Mouse (Mus musculus) T-cell, adult 2 months (primary cell): ENCODE data around the gene Uqcc2.

Experiments
- DNase-seq: peaks from one replicate; pipeline ENCODE4 v3.0.0; 2022; ENCODE audit warnings: low spot score

The Uqcc2 gene

GRCm38 (mm10) chr17:27154881-27155280 lies 21.2 kb upstream of the Uqcc2 start:
- DNase-seq, result no peak

- no peak for DNase-seq
These were observed 20.5 kb upstream of the Uqcc2 start for GRCm38 (mm10) chr17:27154256-27154655.

GRCm38 (mm10) chr17:27153773-27154193 lies 20.1 kb upstream of the Uqcc2 start:
- no peak for DNase-seq

GRCm38 (mm10) chr17:27152976-27153723 lies 19.4 kb upstream of the Uqcc2 start:
- DNase-seq, result no peak

DNA sequence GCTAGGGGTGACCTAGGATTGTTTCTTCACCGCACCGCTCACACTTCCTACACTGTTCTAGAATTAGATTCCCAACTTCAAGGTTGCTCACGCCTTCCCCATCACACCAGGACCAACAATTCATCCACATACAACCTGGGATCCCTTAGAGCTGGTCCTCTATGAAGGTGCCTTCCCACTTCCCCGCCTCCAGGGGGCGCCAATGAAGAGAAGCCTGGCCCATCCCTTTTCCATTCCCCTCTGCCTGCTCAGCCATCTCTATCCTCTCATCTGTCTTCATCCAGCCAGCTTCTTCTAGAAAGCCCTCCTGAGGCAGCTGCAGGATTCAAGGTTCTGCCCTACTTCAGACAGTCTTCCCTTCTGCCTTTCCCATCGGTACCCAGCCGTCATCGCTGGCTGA lies 17.7 kb upstream of the Uqcc2 start:
- DNase-seq, result peak; percentile 16

GRCm38 (mm10) chr17:27150871-27151270 lies 17.2 kb upstream of the Uqcc2 start:
- DNase-seq, result no peak

DNA sequence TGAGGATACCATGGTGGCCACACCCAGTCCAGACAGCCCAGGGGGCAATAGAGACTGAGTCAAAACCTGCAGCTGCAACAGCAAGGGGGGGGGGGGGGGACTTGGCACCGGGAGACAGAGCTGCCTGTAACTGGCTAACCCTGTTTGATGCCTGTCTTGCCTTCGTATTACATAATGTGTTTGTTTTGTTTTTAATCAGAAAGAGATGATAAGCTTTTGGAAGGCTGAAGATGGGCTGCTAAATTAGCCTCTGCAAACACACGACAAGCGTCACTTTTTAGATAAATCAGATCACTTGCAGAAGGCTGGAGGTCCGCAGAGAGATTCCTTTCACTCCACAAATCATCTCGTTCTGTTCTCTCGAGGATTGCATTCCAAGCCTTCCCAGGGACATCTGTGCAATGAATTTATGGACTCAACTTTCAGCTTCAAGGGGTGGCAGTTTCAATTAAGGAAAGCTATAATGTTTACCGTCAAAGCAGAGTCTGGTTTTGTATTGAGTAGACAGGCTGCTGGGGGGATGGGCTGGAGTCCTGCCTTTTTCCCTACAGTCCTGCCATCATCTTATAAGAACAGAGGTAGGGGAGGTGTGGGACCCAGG lies 12.7 kb upstream of the Uqcc2 start:
- no peak for DNase-seq

DNA sequence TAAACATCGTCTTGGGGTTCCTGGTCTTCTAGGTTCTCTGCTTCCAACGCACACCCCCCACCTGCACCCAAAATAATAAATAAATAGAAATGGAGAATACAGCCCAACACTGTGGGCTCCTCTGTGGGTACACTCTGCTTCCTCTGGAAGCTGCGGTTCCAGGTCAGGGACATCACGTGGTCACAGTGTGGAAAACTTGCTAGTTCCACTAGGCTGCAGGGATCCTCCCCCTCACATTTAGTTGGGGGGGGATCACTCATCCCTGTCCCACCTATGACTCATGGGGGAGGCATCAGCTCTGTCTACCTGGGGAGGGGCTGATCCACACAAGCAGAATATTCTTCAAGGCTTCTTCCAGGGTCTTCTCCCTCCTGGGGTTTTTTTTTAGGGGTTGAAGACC lies 10.4 kb upstream of the Uqcc2 start:
- no peak for DNase-seq

DNA sequence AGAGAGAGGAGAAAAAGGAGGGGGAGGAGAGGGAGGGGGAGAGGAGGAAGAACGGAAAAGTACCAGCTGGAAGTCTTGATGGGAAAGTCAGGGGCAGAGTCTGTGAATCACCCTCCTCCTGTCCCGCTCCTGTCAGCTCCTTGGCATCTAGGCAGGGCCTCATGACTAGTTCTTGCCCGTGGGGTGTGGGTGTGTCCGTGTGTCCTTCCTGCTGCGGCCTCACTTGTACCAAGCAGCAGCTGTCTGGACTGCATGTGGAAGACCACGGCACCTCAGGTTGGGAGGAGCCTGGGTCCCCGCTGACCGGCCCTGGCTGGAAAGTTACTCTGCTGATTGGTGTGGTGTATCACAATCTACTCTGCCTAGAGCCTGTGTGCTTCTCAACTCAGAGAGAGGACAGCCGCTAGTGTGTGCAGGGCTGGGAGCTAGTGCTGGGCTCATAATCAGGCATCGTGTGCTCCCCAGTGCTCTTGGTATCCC lies 8.3 kb upstream of the Uqcc2 start:
- no peak for DNase-seq

DNA sequence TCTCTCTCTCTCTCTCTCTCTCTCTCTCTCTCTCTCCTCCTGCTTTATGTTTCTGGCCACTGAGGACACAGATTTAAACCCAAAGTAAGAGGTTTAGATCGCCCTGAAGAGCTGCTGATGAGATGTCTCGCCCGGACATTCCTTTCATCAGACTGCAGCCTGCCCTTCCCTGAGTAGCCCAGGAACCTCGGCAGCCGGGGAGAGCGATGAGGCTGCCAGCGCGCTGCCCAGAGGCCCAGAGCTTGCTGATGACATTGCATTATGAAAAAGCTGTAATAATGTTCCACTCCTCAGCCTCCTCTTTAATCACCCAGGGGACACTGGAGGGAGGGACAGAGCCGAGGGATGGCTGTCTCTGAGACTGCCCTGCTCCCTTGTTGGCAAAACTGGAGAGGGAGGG lies 6.5 kb upstream of the Uqcc2 start:
- DNase-seq, result no peak

DNA sequence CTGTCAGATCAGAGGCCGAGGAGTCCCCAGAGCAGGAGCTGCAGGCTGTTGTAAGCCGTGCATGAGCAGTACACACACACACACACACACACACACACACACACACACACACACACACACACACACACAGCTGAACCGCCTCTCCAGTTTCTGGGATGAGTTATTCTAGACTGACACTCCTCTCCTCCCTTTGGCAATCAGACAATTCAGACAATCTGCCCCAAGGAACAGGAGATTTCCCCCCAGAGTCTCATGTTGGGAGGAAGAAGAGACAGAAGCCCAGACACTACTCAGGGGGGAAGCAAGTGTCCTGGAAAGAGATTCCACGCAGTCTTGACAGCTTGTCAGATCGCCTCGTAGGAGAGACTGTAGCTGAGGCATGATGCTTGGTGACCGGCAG lies 5.6 kb upstream of the Uqcc2 start:
- DNase-seq, result no peak

- no peak for DNase-seq
These were observed 4.7 kb upstream of the Uqcc2 start for GRCm38 (mm10) chr17:27138396-27138795.

DNA sequence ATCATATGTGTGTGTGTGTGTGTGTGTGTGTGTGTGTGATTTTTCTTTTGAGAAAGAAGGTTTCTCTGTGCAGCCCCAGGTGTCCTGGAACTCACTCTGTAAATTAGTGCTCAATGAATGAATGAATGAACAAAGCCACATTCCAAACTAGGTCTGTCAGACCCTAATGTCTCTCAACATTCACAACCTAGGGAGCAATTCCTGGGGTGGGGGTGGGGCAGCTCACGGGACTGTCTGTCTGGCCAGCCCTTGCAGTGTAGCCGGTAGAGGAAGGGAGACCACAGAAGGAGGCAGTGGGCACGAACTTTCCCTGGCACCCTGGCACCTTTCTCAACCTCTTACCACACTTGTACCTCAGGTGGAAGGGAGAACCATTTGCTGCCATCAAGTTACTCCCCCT lies 999 bp upstream of the Uqcc2 start:
- DNase-seq, result no peak

DNA sequence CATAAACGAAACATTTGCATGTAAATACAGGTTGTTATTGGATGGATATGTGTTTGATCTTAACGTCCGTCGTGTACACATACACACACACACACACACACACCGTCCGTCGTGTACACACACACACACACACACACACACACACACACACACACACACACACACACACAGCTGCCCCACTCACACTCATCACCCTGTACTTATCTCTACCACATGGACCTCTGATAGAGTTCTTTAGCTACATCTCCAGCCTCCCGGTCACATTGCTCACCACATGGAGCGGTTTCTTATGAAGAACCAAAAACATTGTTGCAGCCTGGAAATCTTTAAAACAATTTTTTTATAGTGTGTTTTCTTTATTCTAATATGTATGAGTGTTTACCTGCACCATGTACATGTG lies 471 bp upstream of the Uqcc2 start:
- no peak for DNase-seq

DNA sequence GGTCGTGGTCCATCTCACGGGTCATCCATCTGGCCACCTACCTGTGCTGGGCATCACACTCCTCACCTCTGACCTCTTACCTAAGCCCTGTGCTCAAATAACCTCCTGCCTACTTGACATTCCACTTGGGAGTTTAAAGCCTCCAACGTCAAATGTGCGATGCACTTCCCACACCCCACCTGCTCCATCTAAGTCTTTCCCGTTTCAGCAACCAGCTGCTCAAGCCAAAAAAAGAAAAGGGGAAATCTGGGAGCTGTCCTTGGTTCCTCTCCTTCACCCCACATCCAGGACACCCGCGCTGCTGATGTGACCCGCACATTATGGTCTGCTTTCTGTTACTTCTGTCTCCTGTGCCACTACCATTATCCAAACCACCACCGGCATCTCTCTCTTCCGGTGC lies 1.5 kb downstream of the Uqcc2 start:
- DNase-seq, result no peak

GRCm38 (mm10) chr17:27131240-27131665 lies 2.5 kb downstream of the Uqcc2 start:
- DNase-seq, result no peak

- DNase-seq, result no peak
These were observed 3.5 kb downstream of the Uqcc2 start for GRCm38 (mm10) chr17:27130246-27130645.

- no peak for DNase-seq
These were observed 3.9 kb downstream of the Uqcc2 start for GRCm38 (mm10) chr17:27129819-27130218.

GRCm38 (mm10) chr17:27129291-27129690 lies 4.4 kb downstream of the Uqcc2 start:
- DNase-seq, result no peak

GRCm38 (mm10) chr17:27128189-27128588 lies 5.5 kb downstream of the Uqcc2 start:
- no peak for DNase-seq

- no peak for DNase-seq
These were observed 6.7 kb downstream of the Uqcc2 start for GRCm38 (mm10) chr17:27126974-27127373.

DNA sequence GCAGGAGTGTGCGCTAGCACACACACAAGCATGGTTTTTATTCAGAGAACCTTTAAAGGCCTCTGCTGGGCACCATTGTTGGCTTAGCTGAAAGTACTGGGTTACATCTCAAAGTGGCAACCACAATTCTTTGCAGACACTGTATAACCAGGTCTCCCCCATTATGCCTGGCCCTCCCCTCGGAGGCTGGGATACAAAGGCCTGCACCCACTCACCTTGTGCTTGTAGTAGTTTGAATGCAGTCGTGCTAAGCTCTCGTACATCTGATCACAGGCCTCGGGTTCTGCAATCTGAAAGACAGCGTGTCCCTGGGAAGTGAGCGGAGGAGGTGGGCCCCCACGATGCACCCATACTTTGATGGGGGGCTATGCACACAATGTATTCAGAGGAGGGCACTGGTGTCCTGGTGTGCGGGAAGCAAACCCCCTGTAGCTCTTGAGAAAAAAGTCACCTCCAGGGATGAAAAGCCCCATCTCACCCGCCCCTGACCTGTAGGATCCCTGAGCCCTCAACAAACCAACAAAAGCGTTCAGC lies 8.0 kb downstream of the Uqcc2 start:
- DNase-seq, result no peak

- DNase-seq, result peak; percentile 72
These were observed 8.5 kb downstream of the Uqcc2 start for GRCm38 (mm10) chr17:27125185-27125584.
